Mouse (Mus musculus) adrenal gland (tissue): ENCODE measurements at regions not wholly inside any gene's neighbourhood (a gene's known extent, or its start where the extent isn't known, plus 50 kb on each side); places are given as distances from the start of the nearest gene placed in this dataset.

ENCODE experiments used
- intact Hi-C: fragments of 180-260 bp; cut with DNase I; formaldehyde crosslinking; loops from one replicate; pipeline ENCODE4 v1.15.1; 2025

- intact Hi-C loops: no loop called here
These were observed 201.9 kb downstream of the Tmem38b start for GRCm38 (mm10) chr4:54027565-54028237.

GRCm38 (mm10) chr4:54045258-54046029 lies 219.6 kb downstream of the Tmem38b start:
- intact Hi-C loops: no loop called here

GRCm38 (mm10) chr4:54064331-54064730 lies 238.5 kb downstream of the Tmem38b start:
- intact Hi-C loops: no loop called here

- intact Hi-C loops: no loop called here
These were observed 246.1 kb downstream of the Tmem38b start for GRCm38 (mm10) chr4:54071951-54072350.

GRCm38 (mm10) chr4:54072482-54072881 lies 246.6 kb downstream of the Tmem38b start:
- intact Hi-C loops: no loop called here

- intact Hi-C loops: no loop called here
These were observed 247.1 kb downstream of the Tmem38b start for GRCm38 (mm10) chr4:54072932-54073331.

- intact Hi-C loops: no loop called here
These were observed 247.6 kb downstream of the Tmem38b start for GRCm38 (mm10) chr4:54073483-54073882.

GRCm38 (mm10) chr4:54074226-54074625 lies 248.4 kb downstream of the Tmem38b start:
- intact Hi-C loops: no loop called here

- intact Hi-C loops: no loop called here
These were observed 254.7 kb downstream of the Tmem38b start for GRCm38 (mm10) chr4:54080526-54080925.

GRCm38 (mm10) chr4:54081411-54081810 lies 255.6 kb downstream of the Tmem38b start:
- intact Hi-C loops: no loop called here

GRCm38 (mm10) chr4:54084747-54085146 lies 258.9 kb downstream of the Tmem38b start:
- intact Hi-C loops: no loop called here

- intact Hi-C loops: no loop called here
These were observed 268.6 kb downstream of the Tmem38b start for GRCm38 (mm10) chr4:54094285-54094997.

GRCm38 (mm10) chr4:54095200-54095930 lies 269.5 kb downstream of the Tmem38b start:
- intact Hi-C loops: no loop called here

GRCm38 (mm10) chr4:54097543-54097942 lies 271.7 kb downstream of the Tmem38b start:
- intact Hi-C loops: no loop called here

GRCm38 (mm10) chr4:54100282-54100681 lies 274.4 kb downstream of the Tmem38b start:
- intact Hi-C loops: no loop called here

GRCm38 (mm10) chr4:54106976-54107375 lies 281.1 kb downstream of the Tmem38b start:
- intact Hi-C loops: no loop called here

GRCm38 (mm10) chr4:54116310-54116709 lies 290.5 kb downstream of the Tmem38b start:
- intact Hi-C loops: no loop called here

GRCm38 (mm10) chr4:54118179-54118846 lies 292.5 kb downstream of the Tmem38b start:
- intact Hi-C loops: no loop called here

GRCm38 (mm10) chr4:54128717-54129698 lies 303.2 kb downstream of the Tmem38b start:
- intact Hi-C loops: no loop called here

GRCm38 (mm10) chr4:54156146-54156545 lies 330.3 kb downstream of the Tmem38b start:
- intact Hi-C loops: no loop called here
